Mouse (Mus musculus): ENCODE data around the gene Wdr47. TPM values are rescaled to one million over a fixed set of nuclear protein-coding genes. Genes with fewer than 3 reads are reported as not detected.
"Not testable (repeated sequence)": the region's sequence is repeated elsewhere in the genome, so short reads cannot be mapped to it uniquely, and the experiment has no call there.

The Wdr47 gene
- polyA plus RNA-seq, 1 experiment from 2014 or later: 50.4 TPM

DNA sequence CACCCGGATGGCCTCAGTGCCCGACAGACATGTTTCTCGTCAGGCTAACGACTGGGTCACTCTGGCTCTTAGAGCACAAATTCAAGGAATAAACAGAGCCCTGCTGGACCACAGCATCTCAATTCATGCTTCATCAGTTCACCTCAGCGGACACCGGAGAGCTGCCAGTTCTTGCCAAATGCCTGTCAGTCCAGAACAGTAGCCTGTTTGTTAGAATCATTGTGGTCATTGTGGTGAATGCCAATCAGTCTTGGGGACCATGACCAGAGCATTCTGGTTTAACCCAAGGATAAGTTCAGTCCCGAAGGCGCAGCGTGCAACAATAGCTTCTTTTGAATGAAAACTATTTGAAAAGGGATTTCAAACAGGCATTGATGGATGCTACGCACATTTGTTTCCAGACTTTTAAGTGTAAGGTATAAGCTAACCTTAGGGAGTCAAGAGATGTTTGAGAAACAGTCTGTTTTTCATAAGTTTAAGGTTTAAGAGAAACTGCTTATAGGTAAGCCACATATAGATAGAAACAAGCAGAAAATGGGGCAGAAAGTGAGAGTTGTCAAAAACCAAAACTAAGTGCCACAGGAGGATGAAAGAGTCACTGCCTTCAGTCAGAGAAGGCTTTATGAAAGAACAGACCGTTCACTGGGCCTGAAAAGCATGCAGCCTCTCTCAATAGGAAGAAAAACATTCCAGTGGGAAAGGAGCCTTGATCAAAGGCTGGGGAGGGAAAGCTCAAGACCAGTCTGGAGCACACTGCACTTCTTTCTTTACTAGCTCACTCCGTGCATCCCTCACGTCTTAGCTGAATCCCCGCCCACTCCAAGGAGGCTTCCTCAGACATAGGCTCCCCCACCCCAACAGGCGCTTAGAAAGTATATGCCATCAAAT, 22.8 kb upstream of the Wdr47 start:
- 22% methylated on average over 15 of the region's 15 CpGs for WGBS
- H3K4me3 ChIP-seq (ENCODE audit: low read depth, low read length): no peak overlapping the region
- ATAC-seq (ENCODE audit: low FRiP score) (peak; percentile 62), DNase-seq (ENCODE audit: low spot score) (peak; percentile 57)
- H3K9me3 ChIP-seq (ENCODE audit: control insufficient read depth, low read length): no peaks in the 10 kb centered on the region
- H3K9ac ChIP-seq (ENCODE audit: low read depth, low read length): no peak overlapping the region; the same call in 1 of the 2 replicates
- H3K36me3 ChIP-seq (ENCODE audit: control insufficient read depth, insufficient read depth, low read length): no peaks in the 10 kb centered on the region
- H3K4me2 ChIP-seq (replicated peaks; ENCODE audit: low read depth, low read length): no peak overlapping the region
- H3K4me1 ChIP-seq (replicated peaks; ENCODE audit: control insufficient read depth, insufficient read depth, low read length): no peaks in the 10 kb centered on the region; the same call in 1 of the 2 replicates
- no peaks in the 10 kb centered on the region for H3K27me3 ChIP-seq (ENCODE audit: control insufficient read depth, insufficient read depth, low read length)
- peak overlapping the region; percentile 58 for H3K27ac ChIP-seq (ENCODE audit: low read depth, low read length)

DNA sequence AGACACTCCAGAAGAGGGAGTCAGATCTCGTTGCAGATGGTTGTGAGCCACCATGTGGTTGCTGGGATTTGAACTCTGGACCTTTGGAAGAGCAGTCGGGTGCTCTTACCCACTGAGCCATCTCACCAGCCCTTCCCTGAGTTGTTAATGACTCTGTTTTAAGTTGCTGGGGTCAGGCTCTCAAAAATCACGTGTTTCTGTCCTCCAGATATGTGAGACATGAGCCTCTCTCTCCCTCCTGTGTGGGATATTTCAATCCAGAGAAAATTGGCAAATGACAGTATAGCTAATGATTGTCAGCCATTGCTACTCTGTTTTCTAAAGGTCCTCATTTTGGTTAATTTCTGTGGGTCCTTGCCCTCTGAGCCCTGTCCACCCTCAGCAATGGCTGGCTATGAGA, 21.4 kb upstream of the Wdr47 start:
- not testable (repeated sequence) for H3K4me1 ChIP-seq (replicated peaks; ENCODE audit: control insufficient read depth, insufficient read depth, low read length); ATAC-seq (ENCODE audit: low FRiP score)

DNA sequence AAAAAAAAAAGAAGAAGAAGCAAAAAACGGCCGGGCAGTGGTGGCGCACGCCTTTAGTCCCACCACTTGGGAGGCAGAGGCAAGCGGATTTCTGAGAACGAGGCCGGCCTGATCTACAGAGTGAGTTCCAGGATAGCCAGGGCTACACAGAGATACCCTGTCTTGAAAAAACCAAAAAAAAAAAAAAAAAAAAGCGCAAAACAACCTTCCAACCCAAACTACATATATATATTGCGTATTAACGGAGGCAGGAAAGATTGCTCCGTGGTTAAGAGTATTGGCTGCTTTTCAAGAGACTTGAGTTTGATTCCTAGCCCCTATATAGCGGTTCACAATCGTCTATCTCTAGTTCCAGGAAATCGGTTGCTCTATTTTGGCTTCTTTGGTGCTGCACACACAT, 20.3 kb upstream of the Wdr47 start:
- Histone ChIP-seq H3K4me1 (replicated peaks; ENCODE audit: control insufficient read depth, insufficient read depth, low read length) (peaks cover 3% of the 10 kb centered on the region; the same call in 1 of the 2 replicates), H3K4me3 (ENCODE audit: low read depth, low read length) (peak overlapping the region; percentile 70)

More for the DNA sequence above, 21.4 kb upstream of the Wdr47 start:
- H3K9ac ChIP-seq (ENCODE audit: low read depth, low read length); H3K9me3 ChIP-seq (ENCODE audit: control insufficient read depth, low read length); H3K27ac ChIP-seq (ENCODE audit: low read depth, low read length); H3K36me3 ChIP-seq (ENCODE audit: control insufficient read depth, insufficient read depth, low read length); H3K27me3 ChIP-seq (ENCODE audit: control insufficient read depth, insufficient read depth, low read length); H3K4me3 ChIP-seq (ENCODE audit: low read depth, low read length); DNase-seq (ENCODE audit: low spot score); H3K4me2 ChIP-seq (replicated peaks; ENCODE audit: low read depth, low read length): not testable (repeated sequence)
- WGBS: 50% methylated on average over 2 of the region's 3 CpGs

DNA sequence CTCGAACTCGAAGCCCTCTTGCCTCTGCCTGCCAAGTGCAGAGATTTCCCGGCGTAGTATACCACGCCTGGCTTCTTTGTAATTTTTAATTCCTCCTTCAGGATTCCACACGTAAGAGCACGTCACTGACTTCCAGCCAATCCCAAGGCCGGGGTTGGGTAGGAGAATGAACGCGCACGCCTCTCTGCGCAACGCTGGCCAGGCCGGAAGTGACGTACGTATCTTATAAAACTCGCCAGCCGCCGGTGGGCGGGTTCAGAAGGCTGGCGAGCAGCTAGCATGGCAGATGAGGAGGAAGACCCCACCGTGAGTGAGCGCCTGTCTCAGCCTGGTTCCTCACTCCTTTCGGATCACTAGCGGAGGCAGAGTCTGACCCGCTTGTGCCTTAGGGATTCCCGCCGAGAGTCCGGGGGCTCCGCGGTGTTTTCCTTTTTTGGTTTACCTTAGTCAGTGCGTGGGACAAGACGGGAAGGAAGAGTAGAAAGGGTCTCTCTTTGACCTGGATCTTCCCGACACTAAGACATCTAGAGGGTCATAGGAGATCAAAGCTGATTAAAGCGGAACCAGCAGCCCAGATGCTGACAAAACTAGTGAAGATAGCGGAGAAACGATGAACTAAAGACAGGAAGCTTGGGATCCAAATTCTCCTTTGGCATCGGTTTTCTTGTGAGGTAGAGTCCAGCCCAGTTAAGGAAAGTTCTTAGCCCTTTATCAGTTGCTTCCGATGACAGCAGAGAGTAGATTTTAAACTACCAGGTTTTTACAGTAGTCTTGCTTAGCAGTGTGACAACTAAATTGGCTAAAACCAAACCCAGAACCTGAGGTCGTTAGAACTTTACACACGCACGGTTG, 19.4 kb upstream of the Wdr47 start, which contains the start of gene Taf13:
Gene Taf13 (plus strand): TSS at position 256 of the 852 bp plus-strand sequence.
- peak within 1 kb of the TSS; percentile 60 for H3K27ac ChIP-seq (ENCODE audit: low read depth, low read length)
- H3K27me3 ChIP-seq (ENCODE audit: control insufficient read depth, insufficient read depth, low read length): no peaks in the 10 kb centered on the region
- peak within 1 kb of the TSS; percentile 64 for H3K4me2 ChIP-seq (replicated peaks; ENCODE audit: low read depth, low read length)
- no peaks in the 10 kb centered on the region for H3K9me3 ChIP-seq (ENCODE audit: control insufficient read depth, low read length)
- DNase-seq (ENCODE audit: low spot score): peak; percentile 98
- H3K9ac ChIP-seq (ENCODE audit: low read depth, low read length): peak within 1 kb of the TSS; percentile 80
- H3K4me3 ChIP-seq (ENCODE audit: low read depth, low read length): peak within 1 kb of the TSS; percentile 70
- peak; percentile 94 for ATAC-seq (ENCODE audit: low FRiP score)
- H3K36me3 ChIP-seq (ENCODE audit: control insufficient read depth, insufficient read depth, low read length): 0 out of 2 replicates have a peak, but pooled peaks cover 3% of the 10 kb centered on the region
- peaks cover 3% of the 10 kb centered on the region; the same call in 1 of the 2 replicates for H3K4me1 ChIP-seq (replicated peaks; ENCODE audit: control insufficient read depth, insufficient read depth, low read length)
- 3% methylated on average over 42 of the region's 42 CpGs for WGBS

More for the DNA sequence above, 20.3 kb upstream of the Wdr47 start:
- Histone ChIP-seq H3K9ac (ENCODE audit: low read depth, low read length) (no peak overlapping the region), H3K36me3 (ENCODE audit: control insufficient read depth, insufficient read depth, low read length) (0 out of 2 replicates have a peak, but pooled peaks cover 3% of the 10 kb centered on the region), H3K4me2 (replicated peaks; ENCODE audit: low read depth, low read length) (peak overlapping the region; percentile 64), H3K27ac (ENCODE audit: low read depth, low read length) (no peak overlapping the region), H3K27me3 (ENCODE audit: control insufficient read depth, insufficient read depth, low read length) (no peaks in the 10 kb centered on the region), H3K9me3 (ENCODE audit: control insufficient read depth, low read length) (no peaks in the 10 kb centered on the region)
- no peak for DNase-seq (ENCODE audit: low spot score)
- WGBS: 88% methylated on average over 14 of the region's 14 CpGs
- ATAC-seq (ENCODE audit: low FRiP score): no peak

DNA sequence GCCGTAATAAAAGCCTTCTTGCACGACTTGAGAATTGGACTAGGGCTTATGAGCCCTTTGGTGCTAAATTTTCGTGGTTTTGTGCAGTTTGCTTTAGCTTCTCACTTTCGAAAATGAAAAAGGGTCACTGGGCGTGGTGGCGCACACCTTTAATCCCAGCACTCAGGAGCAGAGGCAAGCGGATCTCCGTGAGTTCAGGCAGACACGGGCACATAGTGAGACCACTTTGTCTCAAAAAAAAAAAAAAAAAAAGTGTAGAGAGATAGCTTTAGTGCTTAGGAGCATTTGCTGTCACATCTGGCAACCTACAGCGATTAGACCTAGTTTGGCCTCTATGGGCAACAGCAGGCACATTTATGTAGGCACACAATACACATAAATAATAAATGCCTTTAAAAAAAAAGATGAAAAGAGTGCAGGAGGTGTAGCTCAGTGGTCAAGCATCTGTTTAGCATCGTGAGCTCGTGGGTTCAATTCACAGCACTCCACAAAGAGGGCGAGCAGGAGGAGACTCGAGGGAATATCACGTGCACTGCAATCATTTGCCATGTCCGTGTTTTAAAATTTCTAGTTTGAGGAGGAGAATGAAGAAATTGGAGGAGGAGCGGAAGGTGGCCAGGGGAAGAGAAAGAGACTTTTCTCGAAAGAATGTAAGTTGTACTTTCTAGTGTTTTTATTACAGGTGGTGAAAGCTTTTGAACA, 18.6 kb upstream of the Wdr47 start:
- Histone ChIP-seq H3K4me3 (ENCODE audit: low read depth, low read length) (peak overlapping the region; percentile 70), H3K27ac (ENCODE audit: low read depth, low read length) (no peak overlapping the region), H3K4me2 (replicated peaks; ENCODE audit: low read depth, low read length) (peak overlapping the region; percentile 64), H3K9me3 (ENCODE audit: control insufficient read depth, low read length) (no peaks in the 10 kb centered on the region), H3K4me1 (replicated peaks; ENCODE audit: control insufficient read depth, insufficient read depth, low read length) (peaks cover 3% of the 10 kb centered on the region; the same call in 1 of the 2 replicates), H3K27me3 (ENCODE audit: control insufficient read depth, insufficient read depth, low read length) (no peaks in the 10 kb centered on the region), H3K9ac (ENCODE audit: low read depth, low read length) (peak overlapping the region; percentile 80), H3K36me3 (ENCODE audit: control insufficient read depth, insufficient read depth, low read length) (0 out of 2 replicates have a peak, but pooled peaks cover 3% of the 10 kb centered on the region)
- DNase-seq (ENCODE audit: low spot score) (no peak), ATAC-seq (ENCODE audit: low FRiP score) (no peak)
- 49% methylated on average over 18 of the region's 18 CpGs for WGBS

DNA sequence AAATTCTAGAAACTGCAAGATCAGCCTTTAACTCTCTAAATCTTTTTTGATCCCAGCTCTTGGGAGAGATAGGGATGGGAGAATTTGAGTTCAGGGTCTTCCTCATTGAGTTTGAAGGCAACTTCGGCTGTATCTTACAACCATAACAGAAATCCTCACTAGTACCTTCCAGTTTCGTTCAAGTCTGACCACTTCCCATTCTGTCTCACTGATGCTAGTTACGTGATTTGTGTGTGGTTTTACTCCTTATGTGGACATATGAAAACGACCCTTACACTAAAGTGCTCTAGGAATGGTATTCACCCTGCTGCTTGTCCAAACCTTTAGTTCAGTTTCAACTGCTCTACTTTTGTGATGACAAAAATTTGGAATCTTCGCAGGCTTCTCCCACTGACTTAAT, 17.1 kb upstream of the Wdr47 start:
- H3K4me1 ChIP-seq (replicated peaks; ENCODE audit: control insufficient read depth, insufficient read depth, low read length): peaks cover 3% of the 10 kb centered on the region; the same call in 1 of the 2 replicates
- no peak overlapping the region for H3K27ac ChIP-seq (ENCODE audit: low read depth, low read length)
- 0 out of 2 replicates have a peak, but pooled peaks cover 3% of the 10 kb centered on the region for H3K36me3 ChIP-seq (ENCODE audit: control insufficient read depth, insufficient read depth, low read length)
- no peaks in the 10 kb centered on the region for H3K27me3 ChIP-seq (ENCODE audit: control insufficient read depth, insufficient read depth, low read length)
- no peak overlapping the region for H3K4me3 ChIP-seq (ENCODE audit: low read depth, low read length)
- H3K9ac ChIP-seq (ENCODE audit: low read depth, low read length): no peak overlapping the region
- WGBS: 85% methylated on average over 5 of the region's 5 CpGs
- no peak overlapping the region for H3K4me2 ChIP-seq (replicated peaks; ENCODE audit: low read depth, low read length)
- no peak for DNase-seq (ENCODE audit: low spot score)
- ATAC-seq (ENCODE audit: low FRiP score): no peak
- H3K9me3 ChIP-seq (ENCODE audit: control insufficient read depth, low read length): no peaks in the 10 kb centered on the region

DNA sequence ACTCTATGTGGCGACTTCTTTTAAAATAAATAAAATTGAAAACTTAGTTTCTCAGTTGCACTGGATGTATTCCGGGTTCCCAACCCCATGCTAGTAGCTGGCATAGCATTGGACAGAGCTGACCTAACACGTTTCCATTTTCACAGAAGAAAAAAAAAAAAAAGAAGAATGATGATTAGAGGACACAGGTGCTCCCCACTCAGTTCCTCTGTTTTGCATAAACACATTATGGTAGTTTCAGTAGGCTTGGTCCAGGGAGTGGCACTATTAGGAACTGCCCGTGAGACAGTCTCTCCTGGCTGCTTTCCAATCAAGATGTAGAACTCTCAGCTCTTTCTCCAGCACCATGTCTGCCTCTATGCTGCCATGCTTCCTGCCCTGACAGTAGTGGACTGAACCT, 6.5 kb upstream of the Wdr47 start:
- ATAC-seq (ENCODE audit: low FRiP score): no peak
- Histone ChIP-seq H3K27me3 (ENCODE audit: control insufficient read depth, insufficient read depth, low read length) (no peaks in the 10 kb centered on the region), H3K4me3 (ENCODE audit: low read depth, low read length) (no peak overlapping the region), H3K9ac (ENCODE audit: low read depth, low read length) (no peak overlapping the region), H3K27ac (ENCODE audit: low read depth, low read length) (no peak overlapping the region), H3K9me3 (ENCODE audit: control insufficient read depth, low read length) (no peaks in the 10 kb centered on the region), H3K4me1 (replicated peaks; ENCODE audit: control insufficient read depth, insufficient read depth, low read length) (no peaks in the 10 kb centered on the region), H3K36me3 (ENCODE audit: control insufficient read depth, insufficient read depth, low read length) (no peaks in the 10 kb centered on the region), H3K4me2 (replicated peaks; ENCODE audit: low read depth, low read length) (no peak overlapping the region)
- DNase-seq (ENCODE audit: low spot score): no peak
- 89% methylated on average over 4 of the region's 4 CpGs for WGBS

DNA sequence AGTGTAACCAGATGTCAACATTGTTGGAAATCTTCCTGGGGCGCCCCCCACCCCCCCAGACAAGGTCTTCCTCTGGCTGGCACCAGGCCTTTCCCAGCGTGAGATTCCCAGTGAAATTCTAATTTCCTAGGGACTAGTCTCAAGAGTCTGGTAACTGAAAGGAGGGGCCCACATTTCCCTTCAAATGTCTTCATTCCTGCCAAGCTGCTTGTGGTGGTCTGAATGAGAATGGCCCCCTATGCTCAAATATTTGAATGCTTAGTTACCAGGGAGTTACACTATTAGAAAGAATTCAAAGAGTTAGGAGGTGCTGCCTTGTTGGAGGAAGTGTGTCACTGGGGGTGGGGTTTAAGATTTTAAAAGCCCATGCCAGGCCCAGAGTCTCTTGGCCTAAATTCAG, 2.6 kb upstream of the Wdr47 start:
- 33% methylated on average over 2 of the region's 2 CpGs for WGBS
- ATAC-seq (ENCODE audit: low FRiP score) (no peak), DNase-seq (ENCODE audit: low spot score) (no peak)
- Histone ChIP-seq H3K4me1 (replicated peaks; ENCODE audit: control insufficient read depth, insufficient read depth, low read length) (no peaks in the 10 kb centered on the region), H3K27me3 (ENCODE audit: control insufficient read depth, insufficient read depth, low read length) (no peaks in the 10 kb centered on the region), H3K36me3 (ENCODE audit: control insufficient read depth, insufficient read depth, low read length) (no peaks in the 10 kb centered on the region), H3K4me3 (ENCODE audit: low read depth, low read length) (no peak overlapping the region), H3K9me3 (ENCODE audit: control insufficient read depth, low read length) (no peaks in the 10 kb centered on the region), H3K27ac (ENCODE audit: low read depth, low read length) (no peak overlapping the region), H3K4me2 (replicated peaks; ENCODE audit: low read depth, low read length) (no peak overlapping the region), H3K9ac (ENCODE audit: low read depth, low read length) (no peak overlapping the region)
